Mouse (Mus musculus) E14TG2a.4 (cell line): ENCODE measurements around the gene S100a4.

ENCODE experiments used
- H3K27me3 ChIP-seq: 2 replicates; pipeline ENCODE4 v1.6.1; 2014; ENCODE audit warnings: low read length, control low read depth; ENCODE audit not compliant: insufficient read depth
- H3K36me3 ChIP-seq: 2 replicates; pipeline ENCODE4 v1.6.1; 2014; ENCODE audit warnings: low read length, control low read depth; ENCODE audit not compliant: insufficient read depth
- H3K4me1 ChIP-seq: replicated peaks from 2 replicates; pipeline ENCODE4 v1.6.1; 2014; ENCODE audit warnings: low read depth, low read length, control low read depth
- H3K4me3 ChIP-seq: replicated peaks from 2 replicates; pipeline ENCODE4 v1.5.1; 2014; ENCODE audit warnings: mild to moderate bottlenecking, low read length
- H3K9me3 ChIP-seq: 2 replicates; pipeline ENCODE4 v1.6.1; 2014; ENCODE audit warnings: low read length, control low read depth
- CTCF ChIP-seq: conservative IDR thresholded peaks from 2 replicates; pipeline ENCODE4 v1.5.1; 2014; ENCODE audit warnings: low read length
- NANOG ChIP-seq: IDR thresholded peaks from 2 replicates; pipeline ENCODE4 v1.6.1; 2014; ENCODE audit warnings: borderline replicate concordance, low read length, mixed read lengths
- POU5F1 ChIP-seq: IDR thresholded peaks from 2 replicates; pipeline ENCODE4 v1.6.1; 2014; ENCODE audit warnings: low read length, borderline replicate concordance

The S100a4 gene

GRCm38 (mm10) chr3:90652878-90653508, 49.4 kb downstream of the S100a4 start:
- Histone ChIP-seq H3K27me3 (peaks cover 8% of the 10 kb centered on the region; the same call in 1 of the 2 replicates), H3K4me3 (no peak overlapping the region), H3K9me3 (no peaks in the 10 kb centered on the region), H3K4me1 (no peaks in the 10 kb centered on the region), H3K36me3 (no peaks in the 10 kb centered on the region)
- TF ChIP-seq NANOG (no peak), POU5F1 (no peak), CTCF (peak; percentile 63)

DNA sequence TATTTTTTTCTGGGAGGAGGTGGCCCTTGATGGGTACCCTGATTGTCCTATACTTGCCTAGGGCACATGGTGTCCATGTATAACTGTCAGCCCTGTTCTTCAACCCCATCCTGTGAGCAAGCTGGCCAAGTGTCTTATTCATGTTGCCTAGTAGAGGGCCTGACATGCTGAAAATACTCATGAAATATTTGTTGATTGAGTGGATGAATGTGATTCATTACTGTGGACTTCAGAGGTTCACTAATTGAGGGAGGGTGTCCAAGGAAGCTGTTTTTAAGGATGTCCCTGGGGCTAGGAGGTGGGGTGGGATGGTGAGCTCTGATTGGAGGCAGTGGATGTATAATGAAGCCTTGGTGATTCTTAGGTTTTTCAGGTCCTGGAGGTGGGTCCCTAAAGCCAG, 50.1 kb downstream of the S100a4 start, which contains the start of gene S100a7a:
TSS of gene S100a7a (plus strand) at position 301 of the 400 bp plus-strand sequence.
- H3K36me3 ChIP-seq, result no peaks in the 10 kb centered on the region
- H3K4me3 ChIP-seq, result no peak within 1 kb of the TSS
- no peaks in the 10 kb centered on the region for H3K4me1 ChIP-seq
- TF ChIP-seq NANOG (no peak), CTCF (no peak), POU5F1 (no peak)
- peaks cover 8% of the 10 kb centered on the region; the same call in 1 of the 2 replicates for H3K27me3 ChIP-seq
- no peaks in the 10 kb centered on the region for H3K9me3 ChIP-seq
